Mouse (Mus musculus): ENCODE data around the gene Csnk1e.

Gene Csnk1e

GRCm38 (mm10) chr15:79456546-79456945, 1.2 kb upstream of the Csnk1e start:
- no peak for TF ChIP-seq GATA4 (IDR thresholded peaks at IDR 0.05; ENCODE audit: insufficient replicate concordance, low read length)

GRCm38 (mm10) chr15:79453831-79454230, 1.5 kb downstream of the Csnk1e start:
- TF ChIP-seq GATA4 (IDR thresholded peaks at IDR 0.05; ENCODE audit: insufficient replicate concordance, low read length), result no peak

GRCm38 (mm10) chr15:79448041-79448440, 7.3 kb downstream of the Csnk1e start:
- TF ChIP-seq GATA4 (IDR thresholded peaks at IDR 0.05; ENCODE audit: insufficient replicate concordance, low read length), result no peak

- no peak for TF ChIP-seq GATA4 (IDR thresholded peaks at IDR 0.05; ENCODE audit: insufficient replicate concordance, low read length)
Measured at GRCm38 (mm10) chr15:79445786-79446654, 9.3 kb downstream of the Csnk1e start.

GRCm38 (mm10) chr15:79443856-79444410, 11.4 kb downstream of the Csnk1e start:
- no peak for TF ChIP-seq GATA4 (IDR thresholded peaks at IDR 0.05; ENCODE audit: insufficient replicate concordance, low read length)

GRCm38 (mm10) chr15:79442961-79443518, 12.3 kb downstream of the Csnk1e start:
- no peak for TF ChIP-seq GATA4 (IDR thresholded peaks at IDR 0.05; ENCODE audit: insufficient replicate concordance, low read length)

- TF ChIP-seq GATA4 (IDR thresholded peaks at IDR 0.05; ENCODE audit: insufficient replicate concordance, low read length), result no peak
Measured at GRCm38 (mm10) chr15:79442257-79442611, 13.1 kb downstream of the Csnk1e start.

GRCm38 (mm10) chr15:79441331-79442256, 13.8 kb downstream of the Csnk1e start:
- no peak for TF ChIP-seq GATA4 (IDR thresholded peaks at IDR 0.05; ENCODE audit: insufficient replicate concordance, low read length)

GRCm38 (mm10) chr15:79440651-79441330, 14.6 kb downstream of the Csnk1e start:
- no peak for TF ChIP-seq GATA4 (IDR thresholded peaks at IDR 0.05; ENCODE audit: insufficient replicate concordance, low read length)

GRCm38 (mm10) chr15:79440223-79440622, 15.1 kb downstream of the Csnk1e start:
- TF ChIP-seq GATA4 (IDR thresholded peaks at IDR 0.05; ENCODE audit: insufficient replicate concordance, low read length), result no peak

GRCm38 (mm10) chr15:79439386-79439785, 16.0 kb downstream of the Csnk1e start:
- TF ChIP-seq GATA4 (IDR thresholded peaks at IDR 0.05; ENCODE audit: insufficient replicate concordance, low read length), result no peak

- TF ChIP-seq GATA4 (IDR thresholded peaks at IDR 0.05; ENCODE audit: insufficient replicate concordance, low read length), result no peak
Measured at GRCm38 (mm10) chr15:79438816-79439215, 16.6 kb downstream of the Csnk1e start.

- no peak for TF ChIP-seq GATA4 (IDR thresholded peaks at IDR 0.05; ENCODE audit: insufficient replicate concordance, low read length)
Measured at GRCm38 (mm10) chr15:79438209-79438810, 17.1 kb downstream of the Csnk1e start.

- no peak for TF ChIP-seq GATA4 (IDR thresholded peaks at IDR 0.05; ENCODE audit: insufficient replicate concordance, low read length)
Measured at GRCm38 (mm10) chr15:79437541-79438208, 17.7 kb downstream of the Csnk1e start.

All from liver, adult (tissue).